Mouse (Mus musculus): ENCODE data around the gene Eif2b1.

Eif2b1 gene

DNA sequence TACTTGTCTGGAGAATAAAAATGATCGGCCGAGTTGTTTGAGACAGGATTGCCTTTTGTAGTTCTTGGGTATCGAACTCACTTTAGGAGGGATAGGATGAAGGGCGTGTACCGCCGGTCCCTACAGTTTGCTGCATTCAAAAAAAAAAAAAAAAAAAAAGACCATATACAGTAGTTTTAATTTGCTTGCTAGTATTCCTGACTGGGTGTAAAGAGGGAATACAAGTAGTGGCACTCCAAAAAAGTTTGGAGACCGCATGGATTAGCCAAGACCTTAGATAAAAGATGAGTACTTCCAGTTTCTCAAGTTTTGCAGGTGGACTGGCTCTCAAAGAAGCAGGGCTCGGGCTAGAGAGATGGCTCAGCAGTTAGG, 37.3 kb downstream of the Eif2b1 start:
- DNase-seq: no peak

DNA sequence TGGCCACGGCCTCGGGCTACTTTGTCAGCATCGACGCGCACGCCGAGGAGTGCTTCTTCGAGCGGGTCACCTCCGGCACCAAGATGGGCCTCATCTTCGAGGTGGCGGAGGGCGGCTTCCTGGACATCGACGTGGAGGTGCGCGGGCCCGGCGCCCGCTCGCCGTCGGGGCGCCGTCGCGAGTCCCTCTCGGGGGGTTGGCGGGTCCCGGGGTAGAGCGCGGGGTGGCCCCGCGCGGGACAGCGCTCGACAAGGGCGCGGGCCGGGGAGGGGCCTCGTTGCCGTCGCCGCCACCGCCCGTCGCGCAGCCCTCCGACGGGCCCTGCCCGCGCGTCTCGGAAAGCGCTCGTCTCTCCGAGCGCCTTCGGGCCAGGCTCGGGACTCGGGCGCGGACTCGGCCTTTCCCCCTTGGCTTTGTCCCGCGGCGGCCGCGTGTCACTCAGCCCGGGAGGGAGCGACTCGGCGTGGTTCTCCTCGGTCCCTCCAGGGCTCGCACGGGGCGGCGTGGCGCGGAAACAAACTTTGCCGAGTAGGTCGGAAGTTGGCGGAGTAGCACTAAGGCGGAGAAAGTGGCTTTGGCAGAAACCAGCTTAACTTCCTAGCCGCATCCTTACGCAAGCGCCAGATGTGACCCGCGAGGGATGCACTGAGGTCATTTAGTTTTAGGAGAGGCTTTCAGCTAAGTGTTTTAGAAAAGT, 37.9 kb downstream of the Eif2b1 start:
- DNase-seq: peak; percentile 83 to 87

DNA sequence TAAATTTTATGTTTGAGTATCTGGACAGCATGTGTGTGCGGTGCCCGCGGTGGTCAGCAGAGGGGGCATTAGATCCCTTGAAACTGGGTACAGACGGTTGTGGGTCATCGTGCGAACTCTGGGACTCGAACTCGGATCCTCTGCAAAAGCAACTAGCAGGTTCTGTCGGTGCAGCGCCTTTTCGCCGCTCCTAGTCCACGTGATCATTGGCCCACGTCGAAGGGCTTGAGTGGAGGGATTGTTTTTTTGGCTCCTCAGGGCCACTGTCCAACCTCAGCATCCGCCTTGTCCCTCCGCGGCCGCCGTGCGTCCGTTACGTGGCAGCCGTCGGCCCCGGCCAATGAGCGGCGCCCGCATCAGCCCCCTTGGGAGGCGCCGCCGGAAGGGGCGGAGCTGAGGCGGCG, 38.5 kb downstream of the Eif2b1 start, which contains the start of gene Tmed2:
Gene Tmed2 (plus strand): TSS at position 313 of the 404 bp plus-strand sequence.
- DNase-seq: peak; percentile 96 to 98

DNA sequence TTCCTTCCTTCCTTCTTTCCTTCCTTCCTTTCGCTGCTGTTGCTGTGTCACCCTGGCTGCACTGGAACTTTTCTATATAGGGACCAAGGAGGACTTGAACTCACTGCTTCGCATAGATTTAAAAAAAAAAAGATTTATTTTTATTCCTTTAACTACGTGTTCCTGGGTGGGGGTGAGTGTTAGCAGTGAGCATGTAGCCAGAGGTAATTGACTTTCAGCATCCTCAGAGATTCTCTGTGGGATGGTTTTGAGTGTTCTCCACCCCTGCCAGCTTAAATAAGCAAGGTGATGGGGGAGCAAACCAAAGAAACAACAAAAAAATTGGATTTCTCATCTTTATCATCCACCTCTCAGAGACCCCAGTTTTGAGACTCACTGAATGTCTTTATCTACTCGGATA, 39.0 kb downstream of the Eif2b1 start:
- no peak for DNase-seq

DNA sequence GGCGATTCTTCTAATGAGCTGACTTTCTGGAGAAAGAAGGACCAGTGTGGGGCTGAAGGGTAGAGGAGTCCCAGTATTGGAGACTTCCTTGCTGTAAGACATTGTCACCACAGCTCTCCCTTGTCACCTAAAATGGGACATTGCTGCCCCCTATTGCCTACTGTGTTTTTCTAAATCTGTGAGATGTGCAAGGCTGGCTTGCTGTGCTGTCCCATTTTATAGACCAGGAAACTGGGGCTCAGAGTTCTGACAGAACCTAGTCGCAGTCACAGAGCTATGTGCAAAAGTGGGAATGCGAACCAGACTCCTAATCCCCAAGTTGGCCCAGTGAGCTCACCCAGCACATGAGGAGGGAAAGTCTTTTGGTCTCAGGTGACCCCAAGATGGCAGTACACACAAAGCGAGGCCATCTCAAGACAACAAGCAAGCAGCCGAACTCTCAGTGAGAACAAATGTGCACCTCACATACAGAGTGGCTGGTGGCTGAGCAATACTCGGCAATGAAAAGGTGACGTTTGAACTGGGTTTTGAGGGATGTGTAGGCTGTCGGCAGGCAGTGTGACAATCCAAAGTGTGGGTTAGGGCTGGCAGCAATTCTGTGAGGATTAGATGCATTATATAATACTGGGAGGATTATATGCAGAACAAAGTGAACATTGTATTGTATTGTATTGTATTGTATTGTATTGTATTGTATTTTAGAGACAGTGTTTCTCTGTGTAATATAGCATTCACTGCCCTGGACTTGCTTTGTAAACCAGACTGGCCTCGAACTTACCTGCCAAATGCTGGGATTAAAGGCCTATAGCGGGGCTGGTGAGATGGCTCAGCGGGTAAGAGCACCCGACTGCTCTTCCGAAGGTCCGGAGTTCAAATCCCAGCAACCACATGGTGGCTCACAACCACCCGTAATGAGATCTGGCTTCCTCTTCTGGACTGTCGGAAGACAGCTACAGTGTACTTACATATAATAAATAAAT, 39.8 kb downstream of the Eif2b1 start:
- peak in 1 of 2 experiments; percentile 77 for DNase-seq

- peak; percentile 68 to 73 for DNase-seq
These were observed 42.2 kb downstream of the Eif2b1 start for GRCm38 (mm10) chr5:124536776-124537175.

- DNase-seq: no peak
These were observed 43.9 kb downstream of the Eif2b1 start for GRCm38 (mm10) chr5:124535016-124535415.

DNA sequence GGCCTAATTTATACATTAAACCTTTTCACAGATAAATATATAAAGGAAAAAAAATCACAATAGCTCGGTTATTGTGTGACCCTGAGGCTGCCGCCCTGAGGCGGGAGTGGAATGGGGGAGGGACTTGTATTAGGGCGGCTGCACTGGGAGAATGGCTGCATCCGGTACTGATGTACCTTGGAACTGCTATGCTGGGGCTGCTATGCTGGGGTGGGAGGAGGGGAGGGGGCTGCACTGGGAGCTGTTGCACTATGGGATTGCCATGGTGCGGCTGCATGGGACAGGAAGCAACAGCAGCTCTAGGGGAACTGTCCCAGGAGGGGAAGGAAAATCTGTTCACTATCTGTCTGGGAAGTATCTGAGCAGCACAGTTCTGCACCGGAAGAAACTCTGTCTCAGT, 46.5 kb downstream of the Eif2b1 start:
- DNase-seq: peak; percentile 34 to 49

DNA sequence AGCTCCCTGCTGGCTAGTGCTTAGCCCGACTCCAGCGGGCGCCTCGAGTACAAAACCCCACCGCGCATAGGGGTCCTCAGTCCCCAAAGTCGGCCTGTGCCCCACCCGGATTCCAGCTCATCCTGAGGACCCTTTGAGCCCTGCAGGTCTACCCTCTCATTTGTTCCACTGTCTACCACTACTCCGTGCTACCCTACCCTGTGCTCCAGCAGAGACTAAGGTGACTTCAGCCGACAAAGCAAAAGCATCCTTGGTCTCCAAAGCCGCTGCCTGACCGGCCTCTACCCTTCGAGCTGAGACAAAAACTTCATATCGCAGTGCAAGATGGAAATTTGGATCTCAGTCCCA, 47.4 kb downstream of the Eif2b1 start:
- DNase-seq: no peak

DNA sequence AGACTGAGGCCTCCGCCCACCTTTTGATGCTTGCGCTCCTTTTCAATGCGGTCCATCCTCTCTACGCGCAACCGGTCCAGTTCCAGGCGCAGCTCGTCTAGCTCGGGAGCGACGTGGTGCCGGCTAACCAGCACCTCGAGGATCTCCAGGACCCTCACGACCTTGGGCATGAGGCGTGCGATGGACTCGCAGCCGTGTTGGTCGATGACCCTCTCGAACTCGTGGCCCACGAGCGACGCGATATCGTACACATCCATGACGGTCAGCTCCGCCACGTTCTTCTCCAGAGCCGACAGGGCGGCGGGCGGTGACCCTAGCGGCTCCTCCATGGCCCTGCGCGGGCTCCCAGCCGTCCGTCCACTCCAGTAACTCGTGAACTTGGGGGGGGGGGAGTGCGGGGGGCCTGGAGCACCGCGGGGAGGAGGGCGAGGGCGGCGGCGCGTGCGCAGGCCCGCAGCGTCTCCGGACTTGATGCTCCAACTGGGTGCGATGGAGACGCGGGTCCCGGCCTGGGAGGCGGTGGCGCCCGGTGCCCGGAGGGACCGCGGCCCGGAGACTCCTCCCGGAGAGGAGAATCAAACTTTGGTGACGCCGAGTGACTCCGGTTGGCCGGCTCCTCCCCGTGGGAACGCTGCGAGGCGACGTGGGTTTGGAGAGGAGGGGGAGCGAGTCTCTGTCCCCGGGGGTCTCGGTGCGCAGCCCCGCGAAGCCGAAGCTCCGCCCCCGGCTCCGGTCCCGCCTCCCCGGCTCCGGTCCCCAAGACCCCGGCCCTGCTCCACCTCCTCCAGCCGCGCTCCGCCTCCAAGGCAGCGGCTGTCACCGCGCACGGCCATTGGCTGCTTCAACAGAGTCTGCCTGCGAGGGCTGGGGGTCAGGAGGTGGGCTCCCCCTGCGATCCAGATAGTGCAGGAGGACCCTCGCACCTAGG, 48.0 kb downstream of the Eif2b1 start, which contains the start of gene Rilpl1:
Gene Rilpl1 (minus strand): TSS at position 737 of the 928 bp plus-strand sequence.
- DNase-seq: peak; percentile 86 to 91

GRCm38 (mm10) chr5:124529697-124530096, 49.2 kb downstream of the Eif2b1 start:
- DNase-seq: peak; percentile 25 to 36

- DNase-seq: peak; percentile 55 to 62
These were observed 49.7 kb downstream of the Eif2b1 start for GRCm38 (mm10) chr5:124529191-124529651.

DNA sequence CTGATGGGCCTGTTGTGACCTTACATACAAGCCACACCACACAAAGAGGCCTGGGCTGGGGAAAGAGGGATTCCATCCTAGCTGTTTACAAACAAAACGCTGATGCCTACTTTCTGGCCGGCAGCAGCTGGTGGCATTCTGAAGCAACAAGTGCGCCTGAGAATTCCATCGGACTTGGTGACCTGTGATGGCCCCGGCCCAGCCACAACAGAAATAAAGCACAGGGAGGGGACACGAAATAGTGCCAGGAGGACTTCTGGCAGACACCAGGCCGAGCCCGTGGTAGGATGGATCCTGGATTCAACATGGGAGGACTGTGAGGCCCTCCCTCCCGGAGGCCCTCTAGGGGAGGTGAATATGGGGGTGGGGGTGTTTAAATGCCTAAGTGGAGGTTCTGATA, 50.1 kb downstream of the Eif2b1 start:
- DNase-seq: peak; percentile 18 to 72

- no peak for DNase-seq
These were observed 50.6 kb downstream of the Eif2b1 start for GRCm38 (mm10) chr5:124528351-124528750.

DNA sequence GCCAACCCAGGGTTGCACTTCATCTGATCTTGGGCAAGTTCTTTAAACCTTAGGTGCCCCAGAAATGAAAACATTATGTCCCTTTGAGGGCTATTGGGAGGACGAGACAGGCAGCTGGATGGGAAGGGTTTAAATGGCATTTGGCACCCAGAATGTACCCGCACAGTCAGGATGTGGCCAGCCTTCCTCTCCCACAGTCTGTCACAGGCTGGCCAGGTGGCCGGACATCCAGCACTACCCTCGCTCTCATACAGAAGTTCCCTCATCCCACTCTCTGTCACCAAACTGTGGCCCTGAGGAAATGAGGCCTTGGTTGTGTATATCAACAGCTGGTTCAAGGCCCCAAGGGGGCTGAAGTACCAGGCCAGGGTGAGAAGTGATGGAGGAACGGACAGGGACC, 54.0 kb downstream of the Eif2b1 start:
- DNase-seq: peak in 1 of 2 experiments; percentile 12

- DNase-seq: no peak
These were observed 55.9 kb downstream of the Eif2b1 start for GRCm38 (mm10) chr5:124523032-124523431.

GRCm38 (mm10) chr5:124521588-124521987, 57.3 kb downstream of the Eif2b1 start:
- no peak for DNase-seq

Measured in lung, postnatal 4 days (tissue).